Mouse (Mus musculus): ENCODE data around the gene Cpxm1. TPM values are rescaled to one million over a fixed set of nuclear protein-coding genes. Genes with fewer than 3 reads are reported as not detected.

Cpxm1 gene
- total and polyA plus RNA-seq, 2 experiments: 0.46 to 1.6 TPM

DNA sequence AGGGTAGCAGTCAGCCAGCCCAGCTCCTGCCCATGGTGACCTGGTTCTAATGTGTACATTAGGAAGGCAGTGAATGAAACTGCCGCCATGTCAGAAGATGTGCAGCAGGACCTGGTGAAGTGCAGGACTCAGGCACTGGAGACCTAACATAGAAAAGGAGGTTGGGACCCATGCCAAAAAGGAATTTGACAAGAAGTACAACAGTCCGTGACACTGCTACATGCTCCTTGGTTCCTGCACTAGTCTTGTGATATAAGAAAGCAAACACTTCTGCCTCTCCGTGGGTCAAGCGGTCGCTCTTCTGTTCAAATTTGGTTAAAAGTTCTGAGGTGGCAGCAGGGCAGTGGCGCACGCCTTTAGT lies 56.2 kb downstream of the Cpxm1 start:
- 88% methylated on average over 7 of the region's 7 CpGs for WGBS
- H3K27ac ChIP-seq (replicated peaks; ENCODE audit: insufficient read depth, low read depth, low read length): no peak overlapping the region
- TF ChIP-seq POLR2A (IDR thresholded peaks at IDR 0.05; ENCODE audit: extremely low read depth, insufficient read depth, low read length): no peak
- no peak for TF ChIP-seq CTCF (IDR thresholded peaks at IDR 0.05; ENCODE audit: low read depth, low read length)
- H3K9ac ChIP-seq (ENCODE audit: low read depth, low read length): no peak overlapping the region
- H3K4me1 ChIP-seq (ENCODE audit: control insufficient read depth, insufficient read depth, low read length): no peaks in the 10 kb centered on the region
- H3K4me3 ChIP-seq (ENCODE audit: insufficient read depth, low read depth, low read length): no peak overlapping the region
- DNase-seq (ENCODE audit: extremely low read depth, low read depth, low spot score): no peak
- no peaks in the 10 kb centered on the region for H3K79me2 ChIP-seq (ENCODE audit: control insufficient read depth, insufficient read depth, low read length)
- no peaks in the 10 kb centered on the region for H3K36me3 ChIP-seq (ENCODE audit: control insufficient read depth, insufficient read depth, low read length)
- H3K27me3 ChIP-seq (ENCODE audit: control insufficient read depth, insufficient read depth, low read length): no peaks in the 10 kb centered on the region; the same call in 1 of the 2 replicates

Other genes starting within 250 kb of the Cpxm1 start
- 53.6 and 72.0 TPM in 2 replicates for gene Snrpb, start 218.2 kb downstream of the Cpxm1 start, total RNA-seq (2014; rRNA removed)
- 143 and 209 TPM in 2 replicates for gene Snrpb, start 218.2 kb downstream of the Cpxm1 start, polyA plus RNA-seq (2012; rRNA removed)
- not detected in 2 replicates for gene Tmc2, start 202.4 kb downstream of the Cpxm1 start, total RNA-seq (2014; rRNA removed)
- not detected in 2 replicates for gene Tmc2, start 202.4 kb downstream of the Cpxm1 start, polyA plus RNA-seq (2012; rRNA removed)
- 12.2 and 12.6 TPM in 2 replicates for gene Nop56, start 123.1 kb downstream of the Cpxm1 start, total RNA-seq (2014; rRNA removed)
- gene Nop56, start 123.1 kb downstream of the Cpxm1 start, polyA plus RNA-seq (2012; rRNA removed): 15.1 and 27.0 TPM in 2 replicates
- 288 and 295 TPM in 2 replicates for gene Idh3b, start 113.0 kb downstream of the Cpxm1 start, total RNA-seq (2014; rRNA removed)
- 230 and 257 TPM in 2 replicates for gene Idh3b, start 113.0 kb downstream of the Cpxm1 start, polyA plus RNA-seq (2012; rRNA removed)
- gene Ebf4, start 102.4 kb downstream of the Cpxm1 start, total RNA-seq (2014; rRNA removed): 0.07 and 0.09 TPM in 2 replicates
- 0.19 and 0.22 TPM in 2 replicates for gene Ebf4, start 102.4 kb downstream of the Cpxm1 start, polyA plus RNA-seq (2012; rRNA removed)
- not detected in 2 replicates for gene Gm28372, start 7.7 kb upstream of the Cpxm1 start, total RNA-seq (2014; rRNA removed)
- gene Gm28372, start 7.7 kb upstream of the Cpxm1 start, polyA plus RNA-seq (2012; rRNA removed): not detected in 2 replicates
- gene 1700020A23Rik, start 7.7 kb upstream of the Cpxm1 start, total RNA-seq (2014; rRNA removed): not detected in 2 replicates
- not detected in 2 replicates for gene 1700020A23Rik, start 7.7 kb upstream of the Cpxm1 start, polyA plus RNA-seq (2012; rRNA removed)
- not detected in 2 replicates for gene Tmem239, start 8.9 kb upstream of the Cpxm1 start, total RNA-seq (2014; rRNA removed)
- not detected in 2 replicates for gene Tmem239, start 8.9 kb upstream of the Cpxm1 start, polyA plus RNA-seq (2012; rRNA removed)
- 25.6 and 27.2 TPM in 2 replicates for gene Vps16, start 26.8 kb upstream of the Cpxm1 start, total RNA-seq (2014; rRNA removed)
- 22.6 and 43.2 TPM in 2 replicates for gene Vps16, start 26.8 kb upstream of the Cpxm1 start, polyA plus RNA-seq (2012; rRNA removed)
- gene Pced1a, start 27.1 kb upstream of the Cpxm1 start, total RNA-seq (2014; rRNA removed): 6.3 and 7.2 TPM in 2 replicates
- 23.3 and 29.0 TPM in 2 replicates for gene Pced1a, start 27.1 kb upstream of the Cpxm1 start, polyA plus RNA-seq (2012; rRNA removed)
- gene Ptpra, start 52.7 kb upstream of the Cpxm1 start, total RNA-seq (2014; rRNA removed): 24.8 and 25.9 TPM in 2 replicates
- 19.6 and 23.9 TPM in 2 replicates for gene Ptpra, start 52.7 kb upstream of the Cpxm1 start, polyA plus RNA-seq (2012; rRNA removed)
- gene Mrps26, start 166.2 kb upstream of the Cpxm1 start, total RNA-seq (2014; rRNA removed): 10.9 and 15.7 TPM in 2 replicates
- 38.1 and 38.4 TPM in 2 replicates for gene Mrps26, start 166.2 kb upstream of the Cpxm1 start, polyA plus RNA-seq (2012; rRNA removed)
- not detected in 2 replicates for gene Oxt, start 178.6 kb upstream of the Cpxm1 start, total RNA-seq (2014; rRNA removed)
- not detected in 2 replicates for gene Oxt, start 178.6 kb upstream of the Cpxm1 start, polyA plus RNA-seq (2012; rRNA removed)
- gene Avp, start 185.0 kb upstream of the Cpxm1 start, total RNA-seq (2014; rRNA removed): not detected in 2 replicates
- not detected in 2 replicates for gene Avp, start 185.0 kb upstream of the Cpxm1 start, polyA plus RNA-seq (2012; rRNA removed)
- 6.3 and 6.7 TPM in 2 replicates for gene Fastkd5, start 232.5 kb upstream of the Cpxm1 start, total RNA-seq (2014; rRNA removed)
- gene Fastkd5, start 232.5 kb upstream of the Cpxm1 start, polyA plus RNA-seq (2012; rRNA removed): 2.0 and 2.1 TPM in 2 replicates
- 1.0 and 1.8 TPM in 2 replicates for gene Ubox5, start 232.5 kb upstream of the Cpxm1 start, total RNA-seq (2014; rRNA removed)
- 3.4 and 3.7 TPM in 2 replicates for gene Ubox5, start 232.5 kb upstream of the Cpxm1 start, polyA plus RNA-seq (2012; rRNA removed)
- gene Lzts3, start 245.2 kb upstream of the Cpxm1 start, total RNA-seq (2014; rRNA removed): 8.0 and 11.3 TPM in 2 replicates
- gene Lzts3, start 245.2 kb upstream of the Cpxm1 start, polyA plus RNA-seq (2012; rRNA removed): 26.9 and 30.7 TPM in 2 replicates